Mouse (Mus musculus) gonadal fat pad, adult 2 months (tissue): ENCODE data around the gene Wap. TPM values are rescaled to one million over a fixed set of nuclear protein-coding genes. Genes with fewer than 3 reads are reported as not detected.

Experiments used
- DNase-seq: peaks from one replicate; pipeline ENCODE4 v3.0.0-alpha.2; 2012; ENCODE audit warnings: low read depth
- polyA plus RNA-seq: library from polyadenylated mRNA; depleted of rRNA; stranded (reverse); fragments of >200 nt; gene quantifications from 2 replicates; pipeline ENCODE4 v1.2.3, GENCODE M21; 2012; rRNA removed

Wap gene
- polyA plus RNA-seq, 1 experiment, result 0.78 TPM

- no peak for DNase-seq
Observed at GRCm38 (mm10) chr11:6597523-6597922, 40.9 kb downstream of the Wap start.

DNA sequence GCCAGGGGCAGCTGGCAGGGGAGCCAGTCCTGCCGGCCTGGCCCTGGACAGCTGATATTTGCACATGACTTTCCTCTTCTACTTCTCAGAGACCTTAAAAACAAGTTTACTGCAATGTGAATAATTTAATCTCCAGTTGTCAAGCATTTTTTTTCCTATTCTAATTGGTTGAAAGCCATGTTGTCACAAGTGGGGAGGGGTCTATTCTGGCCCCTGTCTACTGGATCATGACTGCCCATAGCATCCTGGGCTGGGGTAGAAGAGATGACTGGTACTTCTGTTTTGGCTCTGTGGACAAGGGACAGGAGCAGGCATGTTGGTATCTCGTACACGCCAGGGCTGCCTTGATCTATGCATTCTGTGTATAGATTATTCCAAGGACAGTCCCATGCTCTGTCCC, 41.8 kb downstream of the Wap start:
- DNase-seq, result no peak

DNA sequence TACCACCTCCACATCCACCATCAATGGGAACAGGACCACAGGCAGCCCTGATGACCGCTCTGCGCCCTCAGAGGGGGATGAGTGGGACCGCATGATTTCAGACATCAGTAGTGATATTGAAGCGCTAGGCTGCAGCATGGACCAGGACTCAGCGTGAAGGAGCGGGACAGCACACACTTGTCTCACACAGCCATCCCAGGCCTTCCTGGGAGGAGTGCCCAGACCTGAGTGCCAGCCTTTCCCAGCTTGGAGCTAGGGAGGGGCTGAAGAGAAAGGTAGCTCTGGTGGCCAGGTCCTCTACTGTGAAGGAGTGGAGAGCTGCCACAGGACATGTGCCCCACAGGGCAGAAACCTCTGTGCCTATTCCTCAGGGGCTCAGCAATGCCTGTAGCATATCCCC, 42.2 kb downstream of the Wap start:
- DNase-seq, result no peak

DNA sequence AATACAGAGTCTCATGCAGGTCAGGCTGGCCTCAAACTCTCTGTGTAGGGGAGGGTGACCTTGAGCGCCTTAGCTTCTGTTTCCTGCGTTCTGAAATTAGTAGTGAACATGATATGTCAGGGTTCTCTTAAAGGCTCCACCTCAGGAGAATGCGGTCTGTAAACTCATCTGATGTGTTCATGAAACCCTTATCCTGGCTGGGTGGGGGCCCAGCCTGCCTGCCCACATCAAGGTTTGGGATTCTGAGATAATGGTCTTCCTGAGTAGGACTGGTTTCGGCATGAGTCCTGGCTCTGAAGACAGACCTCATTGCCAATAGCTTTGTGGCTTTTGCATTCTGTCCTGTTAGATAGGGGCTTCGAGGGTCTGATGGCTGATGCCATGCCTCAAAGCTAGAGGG, 43.1 kb downstream of the Wap start:
- no peak for DNase-seq

DNA sequence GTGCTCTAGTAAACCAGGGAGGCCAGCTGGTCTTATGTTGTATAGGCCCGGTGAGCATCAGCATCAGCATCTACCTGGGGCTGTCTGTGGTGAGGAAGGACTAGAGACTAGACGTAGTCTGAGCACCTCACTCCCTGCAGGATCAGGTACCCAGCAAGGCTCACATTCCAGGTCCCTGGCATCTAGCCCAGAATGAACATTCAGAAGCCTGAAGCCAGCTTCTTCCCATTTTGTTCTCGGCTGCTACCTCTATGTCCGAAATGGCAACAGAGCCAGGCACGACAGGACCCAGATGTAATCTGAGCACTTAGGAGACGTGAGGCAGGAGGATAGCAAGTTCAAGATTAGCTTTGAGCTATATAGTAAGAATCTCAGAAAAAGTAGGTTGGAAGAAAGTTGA, 43.6 kb downstream of the Wap start:
- no peak for DNase-seq

- no peak for DNase-seq
Observed at GRCm38 (mm10) chr11:6593406-6593805, 45.0 kb downstream of the Wap start.

GRCm38 (mm10) chr11:6590933-6591675, 47.3 kb downstream of the Wap start:
- no peak for DNase-seq

DNA sequence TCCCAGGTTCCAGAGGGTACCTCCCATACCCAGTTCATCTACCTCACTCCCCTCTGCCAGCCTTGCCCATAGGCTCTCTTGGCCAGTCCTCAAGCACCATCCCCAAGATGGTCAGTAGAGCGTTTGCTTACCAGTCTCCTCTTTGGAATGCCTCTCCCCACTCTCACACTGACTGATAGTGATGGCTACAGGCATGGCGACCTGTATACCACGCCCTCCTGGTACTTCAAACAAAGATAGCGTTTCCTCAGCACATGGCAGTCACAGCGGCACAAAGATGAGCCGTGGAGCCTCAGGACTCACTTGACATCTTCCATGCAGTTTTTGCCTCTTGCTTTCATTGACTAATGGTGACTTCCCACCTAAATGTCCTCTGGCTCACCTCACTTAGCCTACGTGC, 48.6 kb downstream of the Wap start:
- no peak for DNase-seq

DNA sequence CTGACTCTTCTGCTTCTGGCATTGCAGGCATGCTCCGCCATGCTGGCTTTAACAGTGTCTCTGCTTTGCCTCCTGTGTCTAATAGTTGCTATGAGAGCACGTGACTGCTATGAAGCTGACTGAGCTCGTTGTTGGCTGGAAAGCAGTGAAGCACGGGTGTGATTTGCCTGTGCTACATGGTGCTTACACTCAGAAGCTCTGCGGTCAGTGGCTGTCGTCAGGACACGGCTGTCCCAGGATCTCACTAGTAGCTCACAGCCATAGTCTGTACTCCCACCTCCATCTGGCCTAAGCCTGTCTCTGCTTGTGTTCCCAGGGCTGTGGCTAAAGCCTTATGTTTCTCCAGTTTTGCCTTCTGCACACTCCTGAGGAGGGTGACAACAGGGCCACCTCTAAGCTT, 50.1 kb downstream of the Wap start:
- no peak for DNase-seq

- DNase-seq, result no peak
Observed at GRCm38 (mm10) chr11:6587249-6587940, 51.0 kb downstream of the Wap start.

- no peak for DNase-seq
Observed at GRCm38 (mm10) chr11:6586660-6587059, 51.8 kb downstream of the Wap start.

- DNase-seq, result no peak
Observed at GRCm38 (mm10) chr11:6585748-6586147, 52.7 kb downstream of the Wap start.

Other genes with a start within 250 kb of the Wap start
- gene Zmiz2, start 249.6 kb downstream of the Wap start, polyA plus RNA-seq, result 26.3 and 43.1 TPM in 2 replicates
- 875 and 1,261 TPM in 2 replicates for gene Ppia, start 223.2 kb downstream of the Wap start, polyA plus RNA-seq
- gene H2afv, start 194.2 kb downstream of the Wap start, polyA plus RNA-seq, result 40.6 and 43.6 TPM in 2 replicates
- gene Purb, start 162.7 kb downstream of the Wap start, polyA plus RNA-seq, result 8.3 and 12.2 TPM in 2 replicates
- gene Myo1g, start 117.7 kb downstream of the Wap start, polyA plus RNA-seq, result 9.0 and 12.1 TPM in 2 replicates
- 82.3 and 84.2 TPM in 2 replicates for gene Ccm2, start 91.8 kb downstream of the Wap start, polyA plus RNA-seq
- 2.0 and 3.3 TPM in 2 replicates for gene Nacad, start 32.6 kb downstream of the Wap start, polyA plus RNA-seq
- gene Tbrg4, start 12.6 kb downstream of the Wap start, polyA plus RNA-seq, result 49.1 and 65.2 TPM in 2 replicates
- 164 and 257 TPM in 2 replicates for gene Ramp3, start 19.9 kb upstream of the Wap start, polyA plus RNA-seq
- gene Gm11983, start 199.0 kb upstream of the Wap start, polyA plus RNA-seq, result not detected in 2 replicates